Mouse (Mus musculus): ENCODE measurements around the gene Coro2a.
A peak's percentile ranks its signal among the peaks of the same experiment; 100 is the strongest.
"Not testable (repeated sequence)": the region's sequence is repeated elsewhere in the genome, so short reads cannot be mapped to it uniquely, and the experiment has no call there.

The Coro2a gene

DNA sequence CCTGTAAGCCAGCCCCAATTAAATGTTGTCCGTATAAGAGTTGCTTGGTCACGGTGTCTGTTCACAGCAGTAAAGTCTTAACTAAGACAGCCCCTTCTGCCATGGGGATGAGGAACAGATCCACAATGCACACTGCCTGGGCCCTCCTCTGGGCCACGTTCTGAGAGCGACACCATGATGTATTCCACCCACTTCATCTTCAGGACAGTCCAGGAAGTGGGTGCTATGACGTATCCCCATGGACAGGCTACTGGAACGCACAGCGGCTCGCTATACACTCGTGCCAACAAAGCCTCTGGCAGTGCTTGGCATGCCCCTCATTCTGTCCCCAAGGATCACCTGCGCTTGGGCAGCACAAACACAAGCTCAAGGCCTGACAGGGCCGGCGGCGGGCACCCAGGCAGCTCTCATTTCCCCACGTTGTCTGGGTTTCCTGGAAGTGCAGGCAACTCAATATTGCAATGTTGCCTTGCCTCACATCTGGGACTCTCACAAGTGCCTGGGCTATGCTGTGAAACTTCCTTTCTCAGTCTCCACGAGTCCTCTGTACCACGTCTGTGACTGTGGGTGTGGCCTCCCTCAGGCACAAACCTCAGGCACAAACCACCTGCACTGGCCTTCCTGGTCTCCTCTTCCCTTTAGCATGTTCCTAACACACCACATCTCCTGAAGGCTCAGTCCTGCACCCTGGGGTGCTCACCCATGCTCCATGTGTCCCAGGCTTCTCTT is 33.9 kb upstream of the Coro2a start:
- H3K9me3 ChIP-seq (ENCODE audit: low read length): no peaks in the 10 kb centered on the region
- peaks cover 57% of the 10 kb centered on the region for H3K4me1 ChIP-seq (replicated peaks; ENCODE audit: low read depth, low read length)
- TF ChIP-seq NANOG (IDR thresholded peaks at IDR 0.05; ENCODE audit: borderline replicate concordance, low read length) (no peak), CTCF (conservative IDR thresholded peaks at IDR 0.05; ENCODE audit: low read length) (no peak), POU5F1 (IDR thresholded peaks at IDR 0.05; ENCODE audit: borderline replicate concordance, low read length) (no peak)
- peak overlapping the region; percentile 41 for H3K4me3 ChIP-seq (replicated peaks; ENCODE audit: low read length)
- no peaks in the 10 kb centered on the region for H3K27me3 ChIP-seq (ENCODE audit: insufficient read depth, low read length)
- no peaks in the 10 kb centered on the region for H3K36me3 ChIP-seq (ENCODE audit: insufficient read depth, low read length)

DNA sequence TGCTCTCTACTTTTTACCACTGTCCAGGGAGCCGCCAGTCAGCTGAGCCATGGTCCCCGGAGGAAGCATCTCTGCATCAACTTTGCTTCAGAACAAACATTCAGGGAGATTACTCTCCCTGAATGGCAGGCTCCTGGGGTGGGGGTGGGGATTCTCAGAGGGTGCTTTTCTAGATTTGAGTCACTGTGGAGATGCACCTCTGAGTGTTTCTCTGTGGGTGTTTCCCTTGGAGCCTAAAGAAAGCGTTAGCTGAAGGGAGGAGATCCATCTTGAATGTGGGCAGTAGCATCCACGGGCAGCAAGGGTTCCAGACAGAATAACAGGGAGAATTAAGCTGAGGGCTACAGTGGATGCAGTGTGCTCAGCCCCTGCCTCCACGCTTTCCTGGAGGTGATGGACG is 32.9 kb upstream of the Coro2a start:
- Histone ChIP-seq H3K4me3 (replicated peaks; ENCODE audit: low read length) (peak overlapping the region; percentile 50; the same call in 1 of the 2 replicates), H3K36me3 (ENCODE audit: insufficient read depth, low read length) (no peaks in the 10 kb centered on the region), H3K9me3 (ENCODE audit: low read length) (no peaks in the 10 kb centered on the region), H3K27me3 (ENCODE audit: insufficient read depth, low read length) (no peaks in the 10 kb centered on the region), H3K4me1 (replicated peaks; ENCODE audit: low read depth, low read length) (peaks cover 66% of the 10 kb centered on the region)
- TF ChIP-seq POU5F1 (IDR thresholded peaks at IDR 0.05; ENCODE audit: borderline replicate concordance, low read length) (no peak), CTCF (conservative IDR thresholded peaks at IDR 0.05; ENCODE audit: low read length) (no peak), NANOG (IDR thresholded peaks at IDR 0.05; ENCODE audit: borderline replicate concordance, low read length) (no peak)

DNA sequence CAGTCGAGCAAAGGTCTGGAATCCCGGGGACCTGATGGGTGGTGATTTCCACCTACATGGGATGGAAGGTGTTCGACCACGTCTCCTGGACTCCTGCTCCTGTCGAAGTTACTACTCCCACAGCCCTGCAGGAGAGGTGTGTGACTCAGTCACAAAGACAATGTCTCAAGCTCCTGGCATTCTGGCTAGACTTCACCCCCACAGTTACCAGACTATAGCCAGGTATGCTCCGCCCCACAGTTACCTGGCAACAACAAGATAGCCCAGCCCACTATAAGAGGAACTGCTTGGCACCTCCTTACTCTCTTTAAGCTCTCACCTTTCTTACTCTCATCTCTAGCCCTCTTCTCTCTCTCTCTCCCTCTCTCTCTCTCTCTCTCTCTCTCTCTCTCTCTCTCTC is 31.6 kb upstream of the Coro2a start:
- not testable (repeated sequence) for H3K36me3 ChIP-seq (ENCODE audit: insufficient read depth, low read length); H3K4me3 ChIP-seq (replicated peaks; ENCODE audit: low read length)

DNA sequence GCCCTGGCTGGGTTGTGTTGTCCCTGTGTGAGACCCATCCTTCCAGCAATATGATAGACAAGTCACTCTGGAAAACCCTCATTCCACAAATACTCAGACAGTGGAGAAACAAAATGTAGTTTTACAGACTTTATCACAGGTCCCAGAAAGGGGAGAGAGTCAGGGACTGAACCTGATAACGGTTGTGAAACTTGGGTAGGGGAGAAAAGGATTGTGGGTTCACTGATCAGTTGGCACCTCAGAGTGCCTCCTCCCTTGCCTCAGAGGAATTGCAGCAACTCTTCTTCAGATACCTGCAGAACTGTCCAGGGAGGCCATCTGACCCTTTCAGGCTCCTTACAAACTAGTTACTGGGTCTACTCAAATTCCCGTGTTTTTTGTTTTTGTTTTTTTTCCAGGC is 30.5 kb upstream of the Coro2a start:
- H3K36me3 ChIP-seq (ENCODE audit: insufficient read depth, low read length): no peaks in the 10 kb centered on the region
- no peaks in the 10 kb centered on the region for H3K9me3 ChIP-seq (ENCODE audit: low read length)
- H3K4me1 ChIP-seq (replicated peaks; ENCODE audit: low read depth, low read length): peaks cover 74% of the 10 kb centered on the region
- H3K27me3 ChIP-seq (ENCODE audit: insufficient read depth, low read length): peaks cover 3% of the 10 kb centered on the region; the same call in 1 of the 2 replicates
- TF ChIP-seq NANOG (IDR thresholded peaks at IDR 0.05; ENCODE audit: borderline replicate concordance, low read length) (no peak), POU5F1 (IDR thresholded peaks at IDR 0.05; ENCODE audit: borderline replicate concordance, low read length) (no peak), CTCF (conservative IDR thresholded peaks at IDR 0.05; ENCODE audit: low read length) (no peak)
- no peak overlapping the region for H3K4me3 ChIP-seq (replicated peaks; ENCODE audit: low read length)

More for the DNA sequence above, 31.6 kb upstream of the Coro2a start:
- not testable (repeated sequence) for H3K27me3 ChIP-seq (ENCODE audit: insufficient read depth, low read length); H3K9me3 ChIP-seq (ENCODE audit: low read length)
- peaks cover 74% of the 10 kb centered on the region for H3K4me1 ChIP-seq (replicated peaks; ENCODE audit: low read depth, low read length)

DNA sequence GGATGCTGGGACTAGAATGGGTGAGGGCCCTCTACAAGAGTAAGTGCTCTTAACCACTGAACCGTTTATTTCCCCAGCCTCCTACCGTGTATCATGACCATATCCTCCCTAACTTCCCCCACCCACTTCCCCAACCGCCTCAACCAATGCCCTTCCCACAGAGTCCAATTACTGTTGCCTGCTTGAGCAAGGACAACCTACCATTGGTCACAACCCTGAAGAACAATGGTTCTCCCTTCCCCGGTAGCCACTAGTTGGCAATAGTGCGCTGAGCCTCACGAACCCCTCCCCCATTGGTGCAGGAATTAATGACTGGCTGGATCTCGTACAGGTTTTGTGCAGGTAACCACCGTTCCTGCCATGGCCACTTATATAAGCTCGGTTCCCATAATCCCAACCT is 28.4 kb upstream of the Coro2a start:
- Histone ChIP-seq H3K4me3 (replicated peaks; ENCODE audit: low read length) (no peak overlapping the region), H3K4me1 (replicated peaks; ENCODE audit: low read depth, low read length) (peaks cover 71% of the 10 kb centered on the region), H3K36me3 (ENCODE audit: insufficient read depth, low read length) (no peaks in the 10 kb centered on the region), H3K9me3 (ENCODE audit: low read length) (no peaks in the 10 kb centered on the region), H3K27me3 (ENCODE audit: insufficient read depth, low read length) (peaks cover 11% of the 10 kb centered on the region; the same call in 1 of the 2 replicates)
- no peak for TF ChIP-seq NANOG (IDR thresholded peaks at IDR 0.05; ENCODE audit: borderline replicate concordance, low read length)

DNA sequence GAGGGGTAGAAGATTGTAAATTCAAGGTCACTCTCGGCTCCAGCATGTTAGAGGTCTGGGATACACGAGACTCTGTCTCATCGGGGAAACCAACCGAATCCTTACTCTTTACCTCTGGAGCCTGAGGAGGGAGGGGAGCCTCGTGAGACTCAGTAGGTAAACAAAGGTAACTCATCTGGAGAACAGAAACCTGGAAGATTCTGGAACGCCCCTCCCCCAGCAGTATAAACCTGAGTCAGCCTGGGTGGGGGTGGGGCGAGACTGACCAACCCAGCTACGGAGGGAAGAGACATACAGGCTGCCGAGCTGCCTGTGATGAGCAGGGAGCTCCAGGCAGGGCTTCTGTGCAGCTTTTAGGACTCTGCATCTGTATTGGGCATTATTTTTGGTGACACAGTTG is 26.9 kb upstream of the Coro2a start:
- peak overlapping the region; percentile 35; the same call in 1 of the 2 replicates for H3K4me3 ChIP-seq (replicated peaks; ENCODE audit: low read length)
- TF ChIP-seq POU5F1 (IDR thresholded peaks at IDR 0.05; ENCODE audit: borderline replicate concordance, low read length) (no peak), CTCF (conservative IDR thresholded peaks at IDR 0.05; ENCODE audit: low read length) (no peak), NANOG (IDR thresholded peaks at IDR 0.05; ENCODE audit: borderline replicate concordance, low read length) (no peak)

DNA sequence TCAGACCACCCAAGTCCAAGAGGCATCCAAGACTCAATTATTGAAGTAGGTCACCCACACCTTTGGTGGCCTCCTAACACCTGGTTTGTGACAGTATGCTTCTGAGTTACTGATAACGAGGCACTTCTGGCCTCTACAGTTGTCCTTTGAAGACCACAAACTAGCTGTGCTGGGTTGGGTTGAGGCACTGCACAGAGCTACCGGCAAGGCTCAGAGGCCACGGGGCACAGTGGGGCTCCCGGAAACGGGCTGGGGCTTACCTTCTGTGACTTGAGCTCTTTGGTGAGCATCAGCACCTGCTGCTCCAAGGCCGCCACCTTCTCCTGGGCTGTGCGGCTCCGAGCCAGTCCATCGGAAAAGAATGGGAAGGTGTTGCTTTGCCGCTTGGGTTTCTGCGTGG is 26.1 kb upstream of the Coro2a start:
- peaks cover 11% of the 10 kb centered on the region; the same call in 1 of the 2 replicates for H3K27me3 ChIP-seq (ENCODE audit: insufficient read depth, low read length)
- peak overlapping the region; percentile 46; the same call in 1 of the 2 replicates for H3K4me3 ChIP-seq (replicated peaks; ENCODE audit: low read length)
- TF ChIP-seq POU5F1 (IDR thresholded peaks at IDR 0.05; ENCODE audit: borderline replicate concordance, low read length): no peak
- no peak for TF ChIP-seq CTCF (conservative IDR thresholded peaks at IDR 0.05; ENCODE audit: low read length)
- TF ChIP-seq NANOG (IDR thresholded peaks at IDR 0.05; ENCODE audit: borderline replicate concordance, low read length): no peak
- H3K9me3 ChIP-seq (ENCODE audit: low read length): no peaks in the 10 kb centered on the region
- no peaks in the 10 kb centered on the region for H3K36me3 ChIP-seq (ENCODE audit: insufficient read depth, low read length)
- H3K4me1 ChIP-seq (replicated peaks; ENCODE audit: low read depth, low read length): peaks cover 61% of the 10 kb centered on the region

More for the DNA sequence above, 26.9 kb upstream of the Coro2a start:
- Histone ChIP-seq H3K9me3 (ENCODE audit: low read length) (no peaks in the 10 kb centered on the region), H3K36me3 (ENCODE audit: insufficient read depth, low read length) (no peaks in the 10 kb centered on the region), H3K27me3 (ENCODE audit: insufficient read depth, low read length) (peaks cover 11% of the 10 kb centered on the region; the same call in 1 of the 2 replicates), H3K4me1 (replicated peaks; ENCODE audit: low read depth, low read length) (peaks cover 61% of the 10 kb centered on the region)

DNA sequence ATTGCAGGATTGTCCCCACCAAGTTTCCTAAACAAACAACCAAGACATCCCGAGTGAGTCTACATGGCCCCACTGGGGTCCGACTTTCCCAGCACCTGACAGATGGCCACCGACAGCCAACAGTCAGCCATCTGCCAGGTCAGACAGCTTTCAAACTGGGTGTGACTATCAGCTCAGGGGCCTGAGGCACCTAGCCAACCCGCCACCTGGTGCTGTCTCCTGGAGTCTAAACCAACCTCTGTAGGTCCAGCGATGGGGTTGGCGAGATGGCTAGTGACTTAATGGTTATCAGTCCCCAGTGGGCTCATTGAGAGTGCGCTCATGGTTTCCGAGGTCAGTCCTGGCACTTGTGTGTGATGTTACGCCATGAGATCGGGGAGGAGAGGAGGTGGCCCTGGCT is 23.1 kb upstream of the Coro2a start:
- TF ChIP-seq NANOG (IDR thresholded peaks at IDR 0.05; ENCODE audit: borderline replicate concordance, low read length) (no peak), POU5F1 (IDR thresholded peaks at IDR 0.05; ENCODE audit: borderline replicate concordance, low read length) (no peak), CTCF (conservative IDR thresholded peaks at IDR 0.05; ENCODE audit: low read length) (no peak)
- Histone ChIP-seq H3K36me3 (ENCODE audit: insufficient read depth, low read length) (no peaks in the 10 kb centered on the region), H3K27me3 (ENCODE audit: insufficient read depth, low read length) (peaks cover 21% of the 10 kb centered on the region), H3K4me1 (replicated peaks; ENCODE audit: low read depth, low read length) (peaks cover 62% of the 10 kb centered on the region), H3K9me3 (ENCODE audit: low read length) (no peaks in the 10 kb centered on the region), H3K4me3 (replicated peaks; ENCODE audit: low read length) (no peak overlapping the region)

DNA sequence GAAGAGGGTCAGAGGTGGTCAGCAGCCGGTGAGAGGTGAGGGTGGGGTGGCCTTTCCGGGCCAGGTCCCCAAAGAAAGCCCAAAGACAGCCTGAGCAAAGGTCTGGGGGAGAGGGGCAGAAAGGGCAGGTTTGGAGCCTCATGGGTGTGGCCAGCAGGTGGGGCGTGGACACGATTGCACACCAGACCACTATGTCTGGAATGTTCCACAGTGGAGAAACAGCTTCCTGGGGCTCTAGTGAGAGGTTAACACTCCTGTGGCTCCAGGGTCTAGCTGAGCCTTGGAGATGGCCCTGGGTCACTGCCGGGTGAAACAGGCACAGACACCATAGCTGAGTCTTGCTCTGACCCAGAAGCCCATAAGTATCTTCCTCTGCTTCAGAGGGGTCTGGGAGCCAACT is 21.0 kb upstream of the Coro2a start:
- Histone ChIP-seq H3K9me3 (ENCODE audit: low read length) (no peaks in the 10 kb centered on the region), H3K27me3 (ENCODE audit: insufficient read depth, low read length) (peaks cover 19% of the 10 kb centered on the region), H3K4me1 (replicated peaks; ENCODE audit: low read depth, low read length) (peaks cover 62% of the 10 kb centered on the region), H3K4me3 (replicated peaks; ENCODE audit: low read length) (no peak overlapping the region), H3K36me3 (ENCODE audit: insufficient read depth, low read length) (no peaks in the 10 kb centered on the region)
- TF ChIP-seq NANOG (IDR thresholded peaks at IDR 0.05; ENCODE audit: borderline replicate concordance, low read length) (no peak), POU5F1 (IDR thresholded peaks at IDR 0.05; ENCODE audit: borderline replicate concordance, low read length) (no peak), CTCF (conservative IDR thresholded peaks at IDR 0.05; ENCODE audit: low read length) (no peak)

Data from E14TG2a.4 (cell line).